Mouse (Mus musculus) frontal cortex, postnatal 25 days (tissue): Measurements from ENCODE around the gene Rab5if.

Experiments
- DNase-seq, 2 experiments: peaks; one replicate each; pipeline ENCODE4 v3.0.0; 2022; ENCODE audit warnings: low spot score in 2 of 2

Gene Rab5if

DNA sequence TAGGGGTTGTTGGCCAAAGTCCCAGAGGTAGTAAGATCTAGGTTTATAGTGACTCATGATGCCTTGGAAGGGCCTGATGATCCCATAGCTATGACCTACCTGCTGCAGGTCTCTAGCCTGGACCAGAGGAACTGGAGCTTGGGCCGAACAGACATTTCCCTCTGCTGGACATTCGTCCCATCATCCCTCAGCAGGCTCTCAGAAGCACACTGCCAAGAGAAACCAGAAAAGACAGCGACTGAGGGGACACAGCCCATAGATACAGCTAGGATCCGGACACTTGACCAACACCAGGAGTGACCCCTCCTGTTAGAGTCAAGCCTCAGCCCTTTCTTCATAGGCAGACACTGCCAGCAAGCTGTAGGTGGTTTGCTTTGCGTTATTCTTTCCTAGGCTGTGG, 60.1 kb downstream of the Rab5if start:
- DNase-seq: no peak
